Mouse (Mus musculus) midbrain, postnatal 0 days (tissue): ENCODE results near the gene Cadm2. TPM values are rescaled to one million over a fixed set of nuclear protein-coding genes. Genes with fewer than 3 reads are reported as not detected.

Experiments used
- ATAC-seq: fragments of 200-750 bp; cut with Nextera tagmentation; 2 replicates; pipeline ENCODE4 v1.8.0; 2017; ENCODE audit warnings: moderate number of reproducible peaks, mild to moderate bottlenecking, moderate TSS enrichment, moderate library complexity; ENCODE audit not compliant: low FRiP score
- DNase-seq: peaks from one replicate; pipeline ENCODE4 v3.0.0-alpha.2; 2015; ENCODE audit warnings: low spot score
- H3K27ac ChIP-seq: fragments of 300-500 bp; sonication (generic); 2 replicates; pipeline ENCODE4 v1.5.1; 2014; ENCODE audit warnings: low read depth, mild to moderate bottlenecking, low read length, mixed read lengths
- H3K27me3 ChIP-seq: fragments of 300-500 bp; sonication (generic); 2 replicates; pipeline ENCODE4 v1.6.1; 2014; ENCODE audit warnings: low read length, control low read depth, mixed read lengths; ENCODE audit not compliant: insufficient read depth
- H3K36me3 ChIP-seq: fragments of 300-500 bp; sonication (generic); 2 replicates; pipeline ENCODE4 v1.6.1; 2014; ENCODE audit warnings: low read length, control low read depth, mixed read lengths; ENCODE audit not compliant: insufficient read depth
- H3K4me1 ChIP-seq: fragments of 300-500 bp; sonication (generic); 2 replicates; pipeline ENCODE4 v1.6.1; 2014; ENCODE audit warnings: mild to moderate bottlenecking, control low read depth, antibody characterized with exemption, low read length, mixed read lengths; ENCODE audit not compliant: insufficient read depth
- H3K4me2 ChIP-seq: fragments of 300-500 bp; sonication (generic); 2 replicates; pipeline ENCODE4 v1.6.1; 2014; ENCODE audit warnings: low read depth, mild to moderate bottlenecking, low read length, mixed read lengths; ENCODE audit not compliant: poor library complexity, severe bottlenecking
- H3K4me3 ChIP-seq: fragments of 300-500 bp; sonication (generic); 2 replicates; pipeline ENCODE4 v1.5.1; 2014; ENCODE audit warnings: low read depth, mild to moderate bottlenecking, low read length, moderate library complexity
- H3K9ac ChIP-seq: fragments of 300-500 bp; sonication (generic); replicated peaks from 2 replicates; pipeline ENCODE4 v1.6.1; 2014; ENCODE audit warnings: mild to moderate bottlenecking, low read length, moderate library complexity, mixed read lengths; ENCODE audit not compliant: poor library complexity, severe bottlenecking
- H3K9me3 ChIP-seq: fragments of 300-500 bp; sonication (generic); 2 replicates; pipeline ENCODE4 v1.6.1; 2016; ENCODE audit warnings: low read length, control low read depth
- CTCF ChIP-seq: IDR thresholded peaks from 2 replicates; pipeline ENCODE4 v1.5.1; 2016; ENCODE audit warnings: antibody characterized with exemption, mild to moderate bottlenecking
- WGBS: fragments of 180-500 bp; shearing (Covaris S2); extraction: QIAGEN DNeasy Blood & Tissue Kit; methylation state at CpG from one replicate; pipeline ENCODE4 v1.1.7; 2014; 5-methylcytosine and 5-hydroxymethylcytosine counted together
- polyA plus RNA-seq: library from polyadenylated mRNA; unstranded; fragments of >200 nt; fragmentation: Nextera tagmentation; extraction: Ambion mirVana; gene quantifications from 2 replicates; pipeline ENCODE4 v1.2.1, GENCODE M21; 2015
- total RNA-seq: library from RNA; depleted of rRNA; stranded (reverse); fragments of >200 nt; gene quantifications from 2 replicates; pipeline ENCODE4 v1.2.3, GENCODE M21; 2014

Cadm2 gene
- total and polyA plus RNA-seq, 2 experiments from 2014 or later: 82.8 to 92.0 TPM

DNA sequence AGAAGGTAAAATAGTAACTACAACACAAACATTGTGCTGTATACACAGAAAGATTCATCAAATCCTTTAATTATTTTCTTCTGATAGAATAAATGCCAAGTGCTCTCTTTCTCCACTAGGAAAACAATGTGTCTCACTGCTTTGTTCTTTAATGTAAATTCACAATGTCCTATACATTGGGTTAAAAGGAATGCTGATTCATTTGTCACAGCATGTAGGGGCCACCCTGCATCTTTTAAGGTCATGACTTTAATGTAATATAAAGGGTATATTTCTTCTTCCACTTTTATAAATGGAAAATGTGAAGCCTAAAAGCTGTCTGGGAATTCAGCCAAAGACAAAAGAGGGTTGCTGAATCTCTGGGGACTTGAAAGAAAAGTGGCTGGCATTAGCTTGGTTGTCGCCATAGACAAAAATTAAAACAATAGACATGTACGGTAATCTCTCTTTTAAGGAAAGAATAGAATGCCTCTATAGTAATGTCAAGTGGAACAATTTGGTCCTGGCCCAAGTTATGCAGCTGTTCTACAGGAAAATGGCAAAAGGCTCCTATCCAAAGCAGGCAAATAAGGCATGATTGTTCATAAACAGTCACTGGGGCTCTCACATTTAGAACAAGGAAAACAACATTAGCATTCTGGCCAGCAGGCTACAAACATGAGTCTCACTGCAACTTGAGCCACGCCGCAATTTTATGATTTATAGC is 851.9 kb downstream of the Cadm2 start:
- Histone ChIP-seq H3K9me3 (no peaks in the 10 kb centered on the region), H3K27ac (no peak overlapping the region), H3K4me2 (no peak overlapping the region), H3K4me3 (no peak overlapping the region), H3K9ac (no peak overlapping the region), H3K4me1 (no peaks in the 10 kb centered on the region), H3K27me3 (no peaks in the 10 kb centered on the region), H3K36me3 (no peaks in the 10 kb centered on the region)
- TF ChIP-seq CTCF: no peak
- 36% methylated on average over 4 of the region's 4 CpGs for WGBS
- peak; percentile 47 for DNase-seq
- ATAC-seq: no peak

GRCm38 (mm10) chr16:66761546-66762473 is 858.9 kb downstream of the Cadm2 start:
- H3K27ac ChIP-seq: no peak overlapping the region
- no peak for DNase-seq
- TF ChIP-seq CTCF: no peak
- H3K9me3 ChIP-seq: no peaks in the 10 kb centered on the region
- H3K4me1 ChIP-seq: no peaks in the 10 kb centered on the region
- H3K4me3 ChIP-seq: no peak overlapping the region
- H3K27me3 ChIP-seq: no peaks in the 10 kb centered on the region
- no peak overlapping the region for H3K9ac ChIP-seq
- no peak for ATAC-seq
- H3K36me3 ChIP-seq: no peaks in the 10 kb centered on the region
- H3K4me2 ChIP-seq: no peak overlapping the region

- WGBS: 90% methylated on average over 2 of the region's 2 CpGs
- ATAC-seq (no peak), DNase-seq (no peak)
- Histone ChIP-seq H3K9me3 (no peaks in the 10 kb centered on the region), H3K27me3 (no peaks in the 10 kb centered on the region), H3K9ac (no peak overlapping the region), H3K27ac (no peak overlapping the region), H3K36me3 (no peaks in the 10 kb centered on the region), H3K4me1 (no peaks in the 10 kb centered on the region), H3K4me3 (no peak overlapping the region), H3K4me2 (no peak overlapping the region)
- no peak for TF ChIP-seq CTCF
Observed at GRCm38 (mm10) chr16:66748533-66748932, 872.2 kb downstream of the Cadm2 start.

DNA sequence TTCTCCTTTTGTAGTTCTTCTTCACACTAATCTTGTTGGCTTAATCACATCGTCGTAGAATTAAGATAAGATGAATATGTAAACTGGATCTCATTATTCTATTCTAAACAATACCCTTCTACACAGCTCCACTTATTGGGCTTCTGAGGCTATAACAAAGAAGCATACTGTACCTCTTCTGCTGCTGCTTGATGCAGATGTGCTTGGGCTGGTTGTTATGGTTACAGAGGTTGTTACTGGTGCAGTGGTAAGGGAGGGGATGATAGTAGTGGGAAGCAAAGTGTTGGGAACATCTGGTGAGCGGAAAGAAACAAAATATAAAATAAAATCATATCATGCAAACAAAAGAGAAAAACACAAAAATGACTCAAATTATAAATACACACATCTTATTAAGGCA is 889.5 kb downstream of the Cadm2 start:
- no peaks in the 10 kb centered on the region for H3K9me3 ChIP-seq
- no peak overlapping the region for H3K4me3 ChIP-seq
- H3K36me3 ChIP-seq: no peaks in the 10 kb centered on the region
- H3K27ac ChIP-seq: no peak overlapping the region
- peak; percentile 19 for DNase-seq
- no peaks in the 10 kb centered on the region for H3K27me3 ChIP-seq
- no peaks in the 10 kb centered on the region for H3K4me1 ChIP-seq
- no peak overlapping the region for H3K9ac ChIP-seq
- H3K4me2 ChIP-seq: no peak overlapping the region
- 40% methylated on average over 3 of the region's 3 CpGs for WGBS
- peak; percentile 81 for ATAC-seq
- TF ChIP-seq CTCF: peak; percentile 18; the same call in 1 of the 2 replicates

GRCm38 (mm10) chr16:66706476-66706875 is 914.2 kb downstream of the Cadm2 start:
- Histone ChIP-seq H3K9ac (no peak overlapping the region), H3K36me3 (no peaks in the 10 kb centered on the region), H3K9me3 (no peaks in the 10 kb centered on the region), H3K4me3 (no peak overlapping the region), H3K4me1 (no peaks in the 10 kb centered on the region), H3K27ac (no peak overlapping the region), H3K27me3 (no peaks in the 10 kb centered on the region), H3K4me2 (no peak overlapping the region)
- 41% methylated on average over 3 of the region's 3 CpGs for WGBS
- ATAC-seq: no peak
- no peak for TF ChIP-seq CTCF
- DNase-seq: no peak

- Histone ChIP-seq H3K4me2 (no peak overlapping the region), H3K27me3 (no peaks in the 10 kb centered on the region), H3K27ac (no peak overlapping the region), H3K9ac (no peak overlapping the region), H3K36me3 (no peaks in the 10 kb centered on the region), H3K4me1 (no peaks in the 10 kb centered on the region), H3K4me3 (no peak overlapping the region), H3K9me3 (no peaks in the 10 kb centered on the region)
- TF ChIP-seq CTCF: no peak
- DNase-seq (no peak), ATAC-seq (no peak)
Observed at GRCm38 (mm10) chr16:66694783-66695182, 925.9 kb downstream of the Cadm2 start.
